ENCODE assay signal across 21 mouse cellular contexts in the genomic region with DNA sequence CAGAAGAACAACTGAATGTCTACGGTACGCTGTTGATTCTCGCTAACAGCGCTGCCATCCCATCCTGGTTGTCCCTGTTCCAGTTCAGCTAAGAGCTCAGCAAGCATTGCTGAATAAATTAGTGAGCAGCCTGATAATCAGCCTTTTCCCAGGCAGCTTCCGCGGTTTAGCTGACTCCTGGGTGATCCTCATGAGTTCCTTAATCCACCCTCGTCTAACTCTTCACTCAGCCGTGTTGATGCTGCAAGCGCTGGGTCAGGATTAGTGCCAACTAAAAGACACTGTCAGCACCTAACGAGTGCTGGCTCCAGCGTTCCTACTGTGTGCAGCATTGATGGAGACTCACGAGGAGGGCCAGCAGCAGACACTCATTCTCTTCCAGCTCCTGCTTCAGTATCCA. TPM values are rescaled to one million over a fixed set of nuclear protein-coding genes. Genes with fewer than 3 reads are reported as not detected.
DNase-seq lines count a peak whose midpoint lies in the region; ATAC-seq and TF ChIP-seq lines count a peak whose summit lies in the region.
"Had no signal": no experiment of that assay in that cellular context is flagged by ENCODE, and none has a peak within 500 bp of the region (broad histone marks: within the 10 kb centered on the region; RNA-seq: fewer than 3 reads in every experiment).

No protein-coding gene starts in this region.

- H3K27ac ChIP-seq in liver, embryonic 11.5 days (ENCODE audit: low read depth, low read length): peak overlapping the region; percentile 28
- H3K27ac ChIP-seq in liver, postnatal 0 days (ENCODE audit: low read depth): no peak overlapping the region
- H3K27ac ChIP-seq in midbrain, embryonic 14.5 days (replicated peaks; ENCODE audit: low read depth, low read length): no peak overlapping the region
- no peak overlapping the region for H3K27ac ChIP-seq in midbrain, postnatal 0 days (ENCODE audit: low read depth, low read length)
- H3K27ac ChIP-seq in liver, embryonic 16.5 days (ENCODE audit: low read length): peak overlapping the region; percentile 39; the same call in 1 of the 2 replicates
- H3K27ac ChIP-seq: embryonic facial prominence, embryonic 15.5 days; heart, embryonic 10.5 days; hindbrain, embryonic 13.5 days had no signal

- no peak overlapping the region for H3K9ac ChIP-seq in liver, embryonic 11.5 days (ENCODE audit: low read depth, low read length)
- H3K9ac ChIP-seq in liver, postnatal 0 days (replicated peaks): no peak overlapping the region
- no peak overlapping the region for H3K9ac ChIP-seq in midbrain, embryonic 14.5 days (replicated peaks; ENCODE audit: low read length)
- H3K9ac ChIP-seq in midbrain, postnatal 0 days (replicated peaks; ENCODE audit: low read length, poor library complexity, severe bottlenecking): no peak overlapping the region
- H3K9ac ChIP-seq in liver, embryonic 16.5 days (ENCODE audit: low read depth, low read length): no peak overlapping the region
- H3K9ac ChIP-seq: embryonic facial prominence, embryonic 15.5 days; hindbrain, embryonic 13.5 days had no signal

- TF ChIP-seq CTCF in liver, postnatal 0 days (IDR thresholded peaks at IDR 0.05; ENCODE audit: low read depth): no peak
- no peak for TF ChIP-seq CTCF in midbrain, postnatal 0 days (IDR thresholded peaks at IDR 0.05)

- no peak for TF ChIP-seq EP300 in liver, postnatal 0 days (IDR thresholded peaks at IDR 0.05; ENCODE audit: low read depth)

- H3K4me2 ChIP-seq in liver, embryonic 11.5 days: no peak overlapping the region
- H3K4me2 ChIP-seq in liver, postnatal 0 days (ENCODE audit: low read depth, low read length): no peak overlapping the region
- H3K4me2 ChIP-seq in midbrain, embryonic 14.5 days (ENCODE audit: low read length): no peak overlapping the region
- no peak overlapping the region for H3K4me2 ChIP-seq in midbrain, postnatal 0 days (ENCODE audit: low read depth, low read length, poor library complexity, severe bottlenecking)
- no peak overlapping the region for H3K4me2 ChIP-seq in liver, embryonic 16.5 days (ENCODE audit: low read depth, low read length)
- H3K4me2 ChIP-seq: embryonic facial prominence, embryonic 15.5 days; hindbrain, embryonic 13.5 days had no signal

- H3K4me1 ChIP-seq in liver, embryonic 11.5 days (replicated peaks; ENCODE audit: control insufficient read depth, insufficient read depth, low read length): peaks cover 40% of the 10 kb centered on the region
- H3K4me1 ChIP-seq in liver, postnatal 0 days (ENCODE audit: insufficient read depth): peaks cover 44% of the 10 kb centered on the region
- peaks cover 6% of the 10 kb centered on the region; the same call in 1 of the 2 replicates for H3K4me1 ChIP-seq in midbrain, embryonic 14.5 days (ENCODE audit: control insufficient read depth, insufficient read depth, low read length)
- no peaks in the 10 kb centered on the region; the same call in 1 of the 2 replicates for H3K4me1 ChIP-seq in midbrain, postnatal 0 days (ENCODE audit: insufficient read depth, low read length)
- peaks cover 55% of the 10 kb centered on the region for H3K4me1 ChIP-seq in liver, embryonic 16.5 days (ENCODE audit: control insufficient read depth, low read depth, low read length)

- peaks cover 7% of the 10 kb centered on the region for H3K27me3 ChIP-seq in liver, embryonic 11.5 days (replicated peaks; ENCODE audit: control insufficient read depth, insufficient read depth, low read length)
- H3K27me3 ChIP-seq in liver, postnatal 0 days (ENCODE audit: insufficient read depth, low read length): no peaks in the 10 kb centered on the region
- peaks cover 17% of the 10 kb centered on the region for H3K27me3 ChIP-seq in midbrain, embryonic 14.5 days (ENCODE audit: control insufficient read depth, insufficient read depth, low read length)
- H3K27me3 ChIP-seq in midbrain, postnatal 0 days (ENCODE audit: insufficient read depth, low read length): peaks cover 13% of the 10 kb centered on the region; the same call in 1 of the 2 replicates
- H3K27me3 ChIP-seq in liver, embryonic 16.5 days (ENCODE audit: control insufficient read depth, insufficient read depth, low read depth, low read length): no peaks in the 10 kb centered on the region

- H3K4me3 ChIP-seq in liver, embryonic 11.5 days (ENCODE audit: low read depth, low read length): no peak overlapping the region
- H3K4me3 ChIP-seq in liver, postnatal 0 days (ENCODE audit: low read depth, low read length): no peak overlapping the region
- no peak overlapping the region for H3K4me3 ChIP-seq in midbrain, embryonic 14.5 days (replicated peaks; ENCODE audit: low read depth, low read length)
- no peak overlapping the region for H3K4me3 ChIP-seq in midbrain, postnatal 0 days (ENCODE audit: low read depth, low read length)
- no peak overlapping the region for H3K4me3 ChIP-seq in liver, embryonic 16.5 days (ENCODE audit: low read depth, low read length)
- H3K4me3 ChIP-seq: embryonic facial prominence, embryonic 15.5 days; erythroblast, embryonic 14.5 days; heart, embryonic 10.5 days; hindbrain, embryonic 13.5 days had no signal

- WGBS in liver, embryonic 11.5 days: 57% methylated on average over 12 of the region's 12 CpGs
- 51% methylated on average over 12 of the region's 12 CpGs for WGBS in liver, postnatal 0 days (ENCODE audit: insufficient replicate concordance)
- 25% methylated on average over 12 of the region's 12 CpGs for WGBS in midbrain, embryonic 14.5 days
- 23% methylated on average over 12 of the region's 12 CpGs for WGBS in midbrain, postnatal 0 days
- 50% methylated on average over 12 of the region's 12 CpGs for WGBS in liver, embryonic 16.5 days (ENCODE audit: insufficient replicate concordance)

- no peaks in the 10 kb centered on the region for H3K9me3 ChIP-seq in liver, embryonic 11.5 days (ENCODE audit: control insufficient read depth, low read length)
- H3K9me3 ChIP-seq in liver, postnatal 0 days (ENCODE audit: low read length): no peaks in the 10 kb centered on the region
- H3K9me3 ChIP-seq in midbrain, embryonic 14.5 days (ENCODE audit: control insufficient read depth, low read length): no peaks in the 10 kb centered on the region
- H3K9me3 ChIP-seq in midbrain, postnatal 0 days (ENCODE audit: low read length): no peaks in the 10 kb centered on the region
- no peaks in the 10 kb centered on the region for H3K9me3 ChIP-seq in liver, embryonic 16.5 days (replicated peaks; ENCODE audit: control insufficient read depth, low read length)
- H3K9me3 ChIP-seq: embryonic facial prominence, embryonic 15.5 days; heart, embryonic 10.5 days; hindbrain, embryonic 13.5 days had no signal

- no peaks in the 10 kb centered on the region for H3K36me3 ChIP-seq in liver, embryonic 11.5 days (ENCODE audit: control insufficient read depth, insufficient read depth, low read length)
- no peaks in the 10 kb centered on the region for H3K36me3 ChIP-seq in liver, postnatal 0 days (replicated peaks; ENCODE audit: insufficient read depth, low read length)
- no peaks in the 10 kb centered on the region for H3K36me3 ChIP-seq in midbrain, embryonic 14.5 days (ENCODE audit: control insufficient read depth, insufficient read depth, low read length)
- H3K36me3 ChIP-seq in midbrain, postnatal 0 days (ENCODE audit: insufficient read depth, low read length): no peaks in the 10 kb centered on the region
- no peaks in the 10 kb centered on the region for H3K36me3 ChIP-seq in liver, embryonic 16.5 days (ENCODE audit: control insufficient read depth, insufficient read depth)
- H3K36me3 ChIP-seq: embryonic facial prominence, embryonic 15.5 days; heart, embryonic 10.5 days; hindbrain, embryonic 13.5 days had no signal

- no peak for ATAC-seq in liver, embryonic 11.5 days (replicated peaks; ENCODE audit: low FRiP score)
- no peak for ATAC-seq in liver, postnatal 0 days
- no peak for ATAC-seq in midbrain, embryonic 14.5 days (ENCODE audit: low FRiP score, low TSS enrichment)
- ATAC-seq in midbrain, postnatal 0 days (ENCODE audit: low FRiP score): no peak
- ATAC-seq in liver, embryonic 16.5 days (ENCODE audit: low read depth): no peak
- ATAC-seq: activated CD4-positive, CD25-positive, alpha-beta regulatory T cell, adult 4 months; forebrain, embryonic 16.5 days; Patski had no signal

- DNase-seq in liver, embryonic 11.5 days (ENCODE audit: low spot score): no peak
- DNase-seq in liver, postnatal 0 days: no peak
- DNase-seq in midbrain, embryonic 14.5 days: peak; percentile 44
- DNase-seq in midbrain, postnatal 0 days (ENCODE audit: low spot score): no peak
- no peak for DNase-seq in cerebellum, adult 8-10 months
- DNase-seq in urinary bladder, postnatal 36 days (ENCODE audit: low spot score in 2 of 2): no peak
- DNase-seq: adrenal gland, postnatal 14 days; cerebellum, adult 18-20 months; cerebellum, postnatal 10 days; gastrocnemius, postnatal 10 days; heart, adult 18-20 months; heart, postnatal 10 days; heart, postnatal 4 days had no signal

RNA-seq across cellular contexts. Expression of a gene that starts 4.7 kb away (rescaled TPM):
- 232 and 242 TPM in 2 replicates for polyA plus RNA-seq in liver, embryonic 11.5 days (2014; fragmentation: Nextera tagmentation; extraction: Ambion mirVana)
- 21.2 and 22.9 TPM in 2 replicates for polyA plus RNA-seq in liver, postnatal 0 days (2015; fragmentation: Nextera tagmentation; extraction: Ambion mirVana)
- 1.2 TPM in 2 replicates for polyA plus RNA-seq in midbrain, embryonic 14.5 days (2014; fragmentation: Nextera tagmentation; extraction: Ambion mirVana)
- 5.2 and 9.7 TPM in 2 replicates for total RNA-seq in midbrain, postnatal 0 days (2014; rRNA removed)
- 6.6 and 7.5 TPM in 2 replicates for polyA plus RNA-seq in midbrain, postnatal 0 days (2015; fragmentation: Nextera tagmentation; extraction: Ambion mirVana)
- 44.1 and 44.3 TPM in 2 replicates for polyA plus RNA-seq in liver, embryonic 16.5 days (2015; fragmentation: Nextera tagmentation; extraction: Ambion mirVana)

Comparison
In these comparisons a context has a peak if more than half of its experiments do, and no peak if none do; other contexts are left out.
1. H3K27ac ChIP-seq: peak in liver, embryonic 11.5 days (single experiment) and liver, embryonic 16.5 days (single experiment); none in liver, postnatal 0 days (single experiment), midbrain, embryonic 14.5 days (single experiment) and midbrain, postnatal 0 days (single experiment).